Mouse (Mus musculus) mouse trophoblast stem cell (cell line): ENCODE measurements at regions not wholly inside any gene's neighbourhood (a gene's known extent, or its start where the extent isn't known, plus 50 kb on each side); places are given as distances from the start of the nearest gene placed in this dataset.

Experiments
- in situ Hi-C, 2 experiments: fragments of 300-500 bp; cut with MseI, MboI; formaldehyde crosslinking; loops; 2 replicates in 1 of 2; 3 replicates in 1 of 2; pipeline ENCODE4 v1.15.1; 2025

DNA sequence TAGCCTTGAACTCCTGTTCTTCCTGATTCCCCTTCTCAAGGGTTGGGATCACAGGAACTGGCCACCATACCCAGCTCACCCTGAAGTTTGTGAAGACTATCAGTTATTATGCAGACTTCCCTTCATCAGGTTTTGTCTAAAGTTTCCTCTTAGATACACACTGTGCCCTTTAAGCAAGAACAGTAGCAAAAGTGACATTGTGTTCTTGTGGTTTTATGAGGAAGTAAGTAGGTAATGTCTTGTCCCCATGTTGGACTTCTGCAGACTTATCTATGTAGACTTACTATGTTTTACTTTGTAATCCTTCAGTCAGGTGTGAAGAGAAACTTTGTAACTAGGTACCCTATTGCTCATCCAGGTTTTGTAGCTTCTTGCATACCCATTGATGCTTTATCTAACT is 51.5 kb upstream of the Btg1 start:
- in situ Hi-C loops = no loop called here
